Mouse (Mus musculus) heart, adult 18-20 months (tissue): ENCODE results near the gene Gm3543. TPM values are rescaled to one million over a fixed set of nuclear protein-coding genes. Genes with fewer than 3 reads are reported as not detected.
"Not testable (repeated sequence)": the region's sequence is repeated elsewhere in the genome, so short reads cannot be mapped to it uniquely, and the experiment has no call there.

Source experiments
- DNase-seq, 2 experiments: peaks; one replicate each; pipeline ENCODE4 v3.0.0; 2021 to 2022; ENCODE audit warnings: mixed read lengths in 1 of 2
- long read RNA-seq, 2 experiments: library from polyadenylated mRNA; stranded (forward); transcript quantifications; one replicate each; pipeline ENCODE4 v2.0.0; 2021
- total RNA-seq, 2 experiments: library from RNA; stranded (reverse); gene quantifications; 2 replicates each; pipeline ENCODE4 v1.2.3; 2021

Gene Gm3543
- not detected for total RNA-seq
- long read RNA-seq, experiment 1, result 0 reads
- long read RNA-seq, experiment 2, result 0 reads

GRCm38 (mm10) chr14:41983225-41983624 lies at the start of gene Gm3543:
Gene Gm3543, minus strand, starts transcription at chr14:41983325.
- not testable (repeated sequence) for DNase-seq

- not testable (repeated sequence) for DNase-seq
Observed at GRCm38 (mm10) chr14:41968596-41968995, 14.5 kb downstream of the Gm3543 start.

- not testable (repeated sequence) for DNase-seq
Observed at GRCm38 (mm10) chr14:41967827-41968226, 15.3 kb downstream of the Gm3543 start, which contains the start of gene Gm6401. Gene Gm6401, minus strand, starts transcription at chr14:41967927.

GRCm38 (mm10) chr14:41964095-41964494 lies 19.0 kb downstream of the Gm3543 start:
- DNase-seq, result not testable (repeated sequence)

GRCm38 (mm10) chr14:41943695-41944094 lies 39.4 kb downstream of the Gm3543 start, which contains the start of gene 1700024B05Rik:
Gene 1700024B05Rik, plus strand, starts transcription at chr14:41943995.
- not testable (repeated sequence) for DNase-seq

Other genes with a start within 250 kb of the Gm3543 start
- not detected for gene Gm7929, start 232.7 kb downstream of the Gm3543 start, total RNA-seq
- not detected for gene Gm47189, start 210.9 kb downstream of the Gm3543 start, total RNA-seq
- gene Gm7980, start 76.0 kb downstream of the Gm3543 start, total RNA-seq, result not detected
- not detected for gene 1700049E17Rik1, start 58.4 kb downstream of the Gm3543 start, total RNA-seq
- gene 1700024B05Rik, start 39.3 kb downstream of the Gm3543 start, total RNA-seq, result not detected
- not detected for gene Gm6401, start 15.4 kb downstream of the Gm3543 start, total RNA-seq
- gene Gm7951, start 134.0 kb upstream of the Gm3543 start, total RNA-seq, result not detected
- not detected for gene Gm17027, start 179.3 kb upstream of the Gm3543 start, total RNA-seq
- gene Gm3573, start 207.5 kb upstream of the Gm3543 start, total RNA-seq, result not detected